Mouse (Mus musculus) stomach, postnatal 0 days (tissue): ENCODE measurements at regions not wholly inside any gene's neighbourhood (a gene's known extent, or its start where the extent isn't known, plus 50 kb on each side); places are given as distances from the start of the nearest gene placed in this dataset.

Experiments
- CTCF ChIP-seq: IDR thresholded peaks from 2 replicates; pipeline ENCODE4 v1.5.1; 2016; ENCODE audit warnings: antibody characterized with exemption, low read depth, mild to moderate bottlenecking, moderate library complexity
- EP300 ChIP-seq: optimal IDR thresholded peaks from 2 replicates; pipeline ENCODE3; 2016; ENCODE audit warnings: antibody characterized with exemption

- TF ChIP-seq CTCF (peak; percentile 50), EP300 (no peak)
Measured at GRCm38 (mm10) chr17:45845832-45846231, 112.2 kb upstream of the 1600014C23Rik start.
